Mouse (Mus musculus) thymus, adult 2 months (tissue): ENCODE measurements at regions not wholly inside any gene's neighbourhood (a gene's known extent, or its start where the extent isn't known, plus 50 kb on each side); places are given as distances from the start of the nearest gene placed in this dataset.

Experiments used
- CTCF ChIP-seq: fragments of 200-500 bp; IDR thresholded peaks from 2 replicates; pipeline ENCODE4 v1.5.1; 2012; ENCODE audit warnings: mild to moderate bottlenecking, control low read depth, low read length, moderate library complexity, borderline replicate concordance; ENCODE audit not compliant: control insufficient read depth, poor library complexity, insufficient read depth; ENCODE audit errors: extremely low read depth
- POLR2A ChIP-seq: fragments of 200-500 bp; IDR thresholded peaks from 2 replicates; pipeline ENCODE4 v1.6.1; 2012; ENCODE audit warnings: mild to moderate bottlenecking, low read length, control low read depth, moderate library complexity; ENCODE audit not compliant: control insufficient read depth, poor library complexity, insufficient read depth; ENCODE audit errors: extremely low read depth

DNA sequence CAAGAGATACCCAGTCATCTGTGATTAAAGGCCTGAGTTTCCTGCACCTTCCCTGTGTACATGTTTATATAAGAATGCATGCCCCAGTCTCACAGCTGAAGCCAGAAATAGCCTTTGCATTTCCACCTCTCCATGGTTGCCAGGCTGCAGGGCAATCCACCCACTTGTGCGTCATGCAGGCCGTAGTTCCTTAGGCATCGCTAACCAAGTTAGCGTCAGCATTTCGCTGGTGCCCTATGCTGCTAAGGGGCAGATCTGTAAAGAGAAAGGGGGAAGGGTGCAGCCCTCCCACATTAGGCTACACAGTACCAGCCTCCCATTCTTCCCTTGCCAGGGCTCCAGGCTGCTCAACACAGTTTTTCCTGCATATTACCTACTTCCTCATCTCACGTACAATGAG lies 155.6 kb upstream of the Actbl2 start:
- TF ChIP-seq CTCF (no peak), POLR2A (no peak)
